Mouse (Mus musculus) embryonic facial prominence, embryonic 10.5 days (tissue): Measurements from ENCODE around the gene Inpp4b. TPM values are rescaled to one million over a fixed set of nuclear protein-coding genes. Genes with fewer than 3 reads are reported as not detected.

Experiments
- DNase-seq: peaks from one replicate; pipeline ENCODE4 v3.0.0-alpha.2; 2017; ENCODE audit warnings: low spot score
- H3K27ac ChIP-seq: fragments of 300-500 bp; sonication (generic); replicated peaks from 2 replicates; pipeline ENCODE4 v1.5.1; 2016; ENCODE audit warnings: mild to moderate bottlenecking
- H3K27me3 ChIP-seq: fragments of 300-500 bp; sonication (generic); replicated peaks from 2 replicates; pipeline ENCODE4 v1.6.1; 2016; ENCODE audit warnings: low read depth, mild to moderate bottlenecking; ENCODE audit not compliant: poor library complexity, severe bottlenecking
- H3K36me3 ChIP-seq: fragments of 300-500 bp; sonication (generic); replicated peaks from 2 replicates; pipeline ENCODE4 v1.6.1; 2016; ENCODE audit warnings: mild to moderate bottlenecking, moderate library complexity
- H3K4me1 ChIP-seq: fragments of 300-500 bp; sonication (generic); 2 replicates; pipeline ENCODE4 v1.6.1; 2016
- H3K4me3 ChIP-seq: fragments of 300-500 bp; sonication (generic); 2 replicates; pipeline ENCODE4 v1.5.1; 2016; ENCODE audit warnings: mild to moderate bottlenecking, moderate library complexity
- H3K9me3 ChIP-seq: fragments of 300-500 bp; sonication (generic); 2 replicates; pipeline ENCODE4 v1.6.1; 2016; ENCODE audit warnings: mild to moderate bottlenecking
- WGBS: fragments of 180-500 bp; shearing (Covaris S2); methylation state at CpG from one replicate; pipeline ENCODE4 v1.1.7; 2016; 5-methylcytosine and 5-hydroxymethylcytosine counted together
- polyA plus RNA-seq: library from polyadenylated mRNA; unstranded; fragments of >200 nt; fragmentation: Nextera tagmentation; extraction: Ambion mirVana; gene quantifications from 2 replicates; pipeline ENCODE4 v1.2.1, GENCODE M21; 2016

Inpp4b gene
- polyA plus RNA-seq, 1 experiment from 2014 or later: 12.4 TPM

DNA sequence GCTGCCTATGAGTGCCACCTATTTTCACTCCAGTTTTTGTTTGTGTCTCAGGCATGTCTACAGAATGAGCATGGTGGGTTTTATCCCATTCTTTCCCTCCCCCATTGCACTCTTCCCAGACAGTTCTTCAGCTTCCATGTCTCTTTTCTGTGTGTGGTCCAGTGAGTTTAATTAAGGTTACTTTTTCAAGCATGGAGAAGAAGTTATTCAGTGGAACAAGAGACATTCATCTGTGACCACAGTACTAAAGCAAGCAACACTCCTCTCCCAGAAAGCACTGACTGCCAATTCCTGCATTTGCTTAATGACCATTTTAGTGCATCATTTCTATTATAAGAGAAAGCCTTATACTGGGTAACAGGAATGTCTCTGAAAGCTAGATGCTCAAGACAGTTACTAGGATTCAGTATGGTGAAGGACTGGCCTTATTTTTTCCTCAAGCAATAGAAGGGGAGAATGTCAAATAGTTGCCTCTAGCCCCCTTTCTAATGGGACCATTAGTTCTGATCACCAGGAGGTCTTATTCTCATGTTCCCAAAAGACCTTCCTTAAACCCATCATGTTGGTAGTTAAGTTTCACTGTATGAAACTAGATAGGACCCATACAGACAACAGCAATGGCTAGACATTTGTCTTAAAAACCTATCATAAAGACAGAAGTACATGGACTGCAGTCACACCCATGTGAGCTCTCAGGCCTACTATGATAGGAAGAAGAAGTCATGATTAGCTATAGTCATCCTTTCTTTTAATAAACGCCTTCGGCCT is 147.7 kb downstream of the Inpp4b start:
- WGBS: 95% methylated on average over 2 of the region's 2 CpGs
- H3K9me3 ChIP-seq: no peaks in the 10 kb centered on the region
- DNase-seq: no peak

DNA sequence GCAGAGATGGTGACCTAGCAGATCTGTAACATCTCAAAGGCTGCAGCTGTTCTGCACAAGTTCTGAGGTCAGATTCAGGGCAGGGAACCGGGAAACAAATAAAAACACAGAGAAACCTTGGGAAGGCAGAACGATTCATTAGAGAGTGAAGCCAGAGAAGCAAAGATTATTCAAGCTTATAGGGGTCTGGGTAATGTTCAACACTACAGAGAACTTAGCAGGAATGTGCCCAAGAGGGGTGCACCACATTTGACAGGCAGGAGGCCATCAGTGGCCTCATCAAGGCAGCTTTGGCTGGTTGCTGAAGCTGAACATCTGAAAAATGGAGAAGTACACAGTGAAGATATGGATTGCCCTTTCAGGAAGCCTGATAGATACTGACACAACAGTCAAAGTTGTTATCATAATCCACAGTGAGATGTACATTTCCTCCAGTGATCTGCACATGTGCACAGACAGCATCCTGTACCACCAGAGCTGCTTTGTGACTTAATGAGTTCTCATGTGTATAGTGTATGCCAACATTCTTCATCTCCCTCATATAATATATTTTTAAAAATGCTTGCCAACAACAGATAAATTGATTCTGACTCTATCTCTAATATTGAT is 148.8 kb downstream of the Inpp4b start:
- Histone ChIP-seq H3K9me3 (no peaks in the 10 kb centered on the region), H3K27ac (no peak overlapping the region), H3K36me3 (no peaks in the 10 kb centered on the region), H3K4me1 (no peaks in the 10 kb centered on the region), H3K4me3 (no peak overlapping the region), H3K27me3 (no peaks in the 10 kb centered on the region)
- DNase-seq: peak; percentile 23
- 51% methylated on average over 2 of the region's 2 CpGs for WGBS

More for the DNA sequence above, 147.7 kb downstream of the Inpp4b start:
- H3K4me1 ChIP-seq: no peaks in the 10 kb centered on the region
- no peaks in the 10 kb centered on the region for H3K36me3 ChIP-seq
- H3K27me3 ChIP-seq: no peaks in the 10 kb centered on the region
- H3K4me3 ChIP-seq: no peak overlapping the region
- no peak overlapping the region for H3K27ac ChIP-seq

DNA sequence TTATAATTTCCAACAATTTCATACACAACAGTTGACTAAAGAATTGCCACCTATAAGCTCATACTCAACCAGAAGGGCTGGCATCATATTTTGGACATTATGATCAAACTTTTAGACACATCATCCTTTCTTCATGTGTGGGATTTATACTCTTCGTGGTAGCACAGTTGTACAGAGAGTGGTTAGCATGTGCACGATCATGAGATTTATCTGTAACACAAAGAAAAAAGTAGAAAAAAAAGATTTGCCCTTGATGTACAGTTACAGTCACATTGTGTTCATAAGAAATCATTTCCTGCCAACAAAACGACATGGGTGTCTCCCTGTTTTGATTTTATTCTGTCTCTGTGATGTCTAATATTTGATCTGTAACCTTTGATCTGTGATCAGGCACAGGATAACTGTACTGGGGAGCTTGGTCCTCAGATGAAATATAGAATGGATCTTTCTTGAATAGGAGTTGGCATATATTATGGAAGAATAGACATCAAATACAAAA is 149.4 kb downstream of the Inpp4b start:
- no peak for DNase-seq
- H3K36me3 ChIP-seq: no peaks in the 10 kb centered on the region
- H3K27me3 ChIP-seq: no peaks in the 10 kb centered on the region
- WGBS: 84% methylated on average over 3 of the region's 3 CpGs
- H3K4me1 ChIP-seq: no peaks in the 10 kb centered on the region
- H3K27ac ChIP-seq: no peak overlapping the region
- no peak overlapping the region for H3K4me3 ChIP-seq
- H3K9me3 ChIP-seq: no peaks in the 10 kb centered on the region

DNA sequence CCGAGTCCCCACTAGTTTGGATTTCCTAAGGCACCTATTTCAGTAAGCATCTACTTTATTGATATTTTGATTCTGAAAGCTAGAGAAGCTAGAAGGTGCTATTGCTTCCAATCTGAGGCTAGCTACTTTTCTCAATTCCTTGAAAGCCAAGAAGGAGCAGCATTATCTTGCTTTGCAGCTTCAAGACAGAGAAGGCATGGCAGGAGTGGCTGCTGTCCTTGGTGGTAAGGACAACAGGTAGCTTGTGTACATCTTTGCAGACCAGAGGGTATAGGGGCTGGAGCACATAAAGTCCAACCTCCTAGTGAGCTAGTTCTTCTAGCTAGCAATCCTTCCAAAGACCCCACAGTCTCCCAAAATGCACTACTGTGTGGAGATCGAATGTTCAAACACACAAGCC is 152.5 kb downstream of the Inpp4b start:
- no peaks in the 10 kb centered on the region for H3K36me3 ChIP-seq
- 85% methylated on average over 2 of the region's 2 CpGs for WGBS

DNA sequence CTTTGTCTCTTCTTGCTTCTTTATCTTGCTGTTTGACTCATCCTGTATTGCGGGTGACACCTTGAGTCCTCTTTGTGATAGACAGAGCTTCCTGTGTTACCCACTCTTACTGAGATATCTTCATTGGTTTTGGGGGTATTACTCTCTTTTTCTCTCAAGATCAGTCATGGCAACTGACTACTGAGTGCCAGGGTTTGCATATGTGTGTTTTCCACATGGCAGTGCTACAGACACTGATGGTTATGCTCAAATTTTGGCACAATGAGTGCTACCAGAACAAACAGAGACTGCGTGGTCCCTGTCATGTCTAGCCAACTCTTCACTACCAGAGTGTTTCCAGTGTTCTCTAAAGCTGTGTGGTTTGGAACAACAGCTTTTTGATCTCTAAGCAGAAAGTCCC is 155.3 kb downstream of the Inpp4b start:
- DNase-seq: no peak
- H3K4me3 ChIP-seq: no peak overlapping the region
- H3K4me1 ChIP-seq: no peaks in the 10 kb centered on the region
- no peaks in the 10 kb centered on the region for H3K36me3 ChIP-seq
- H3K9me3 ChIP-seq: no peaks in the 10 kb centered on the region
- 81% methylated on average over 2 of the region's 2 CpGs for WGBS
- H3K27ac ChIP-seq: no peak overlapping the region
- no peaks in the 10 kb centered on the region for H3K27me3 ChIP-seq

More for the DNA sequence above, 152.5 kb downstream of the Inpp4b start:
- Histone ChIP-seq H3K27ac (no peak overlapping the region), H3K9me3 (no peaks in the 10 kb centered on the region), H3K27me3 (no peaks in the 10 kb centered on the region), H3K4me3 (no peak overlapping the region), H3K4me1 (no peaks in the 10 kb centered on the region)
- DNase-seq: no peak

DNA sequence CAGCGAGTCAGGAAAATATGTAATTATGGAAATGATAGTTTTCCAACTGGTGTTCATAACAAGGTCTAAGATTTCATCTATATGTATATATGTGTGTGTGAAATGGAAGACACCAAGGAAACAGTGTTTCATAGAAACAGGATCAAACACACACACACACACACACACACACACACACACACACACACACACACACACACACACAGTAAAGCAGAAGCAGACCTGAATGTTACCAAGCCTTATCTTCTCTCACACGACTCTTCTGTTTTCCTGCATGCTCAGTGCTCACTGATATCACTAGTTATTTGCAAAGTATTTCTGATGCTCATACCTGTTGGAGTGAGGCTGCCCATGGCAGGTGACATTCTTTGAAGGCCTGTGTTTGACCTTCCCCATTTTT is 159.9 kb downstream of the Inpp4b start:
- Histone ChIP-seq H3K27me3 (no peaks in the 10 kb centered on the region), H3K4me1 (no peaks in the 10 kb centered on the region), H3K27ac (no peak overlapping the region), H3K9me3 (no peaks in the 10 kb centered on the region), H3K36me3 (no peaks in the 10 kb centered on the region), H3K4me3 (no peak overlapping the region)
- WGBS: 91% methylated on average over 2 of the region's 2 CpGs
- no peak for DNase-seq

DNA sequence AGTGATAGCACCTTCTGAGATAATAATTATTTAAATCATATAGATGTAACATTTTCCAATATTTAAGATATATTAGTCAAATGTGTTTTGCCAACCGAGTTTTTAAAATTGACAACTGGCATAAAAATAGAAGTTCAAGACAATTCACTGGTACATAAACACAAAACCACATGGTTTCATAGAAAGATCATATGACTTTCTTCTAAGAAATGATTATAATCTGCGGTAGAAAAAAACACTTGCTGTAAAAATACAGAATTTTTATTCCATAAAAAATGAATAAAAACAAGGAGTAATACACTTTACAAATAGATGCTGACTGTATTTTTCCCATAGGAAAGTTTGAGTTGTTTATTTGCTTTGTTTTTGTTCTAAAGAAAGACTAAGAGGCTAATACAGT is 160.6 kb downstream of the Inpp4b start:
- no peak overlapping the region for H3K27ac ChIP-seq
- WGBS: 85% methylated on average over 2 of the region's 2 CpGs
- no peak for DNase-seq
- no peaks in the 10 kb centered on the region for H3K36me3 ChIP-seq
- no peak overlapping the region for H3K4me3 ChIP-seq
- no peaks in the 10 kb centered on the region for H3K27me3 ChIP-seq
- no peaks in the 10 kb centered on the region for H3K9me3 ChIP-seq
- no peaks in the 10 kb centered on the region for H3K4me1 ChIP-seq

DNA sequence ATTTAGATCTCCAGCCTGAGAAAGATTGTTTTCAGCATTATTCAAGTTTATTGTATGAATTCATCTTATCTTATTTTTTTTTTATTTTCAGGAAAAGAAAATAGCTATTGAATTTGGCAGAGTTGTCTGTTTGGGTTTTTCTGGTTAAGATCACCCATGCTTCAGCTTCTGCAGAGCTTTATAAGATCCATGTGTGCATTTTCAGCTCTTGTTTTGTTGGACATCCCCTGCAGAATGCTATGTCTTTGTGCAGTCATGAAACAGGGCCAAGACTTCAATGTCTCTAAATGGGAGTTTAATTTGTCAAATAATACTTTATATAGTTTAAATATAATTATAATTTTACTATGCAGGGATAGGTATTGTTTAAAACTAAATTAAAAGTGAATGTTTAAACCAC is 170.5 kb downstream of the Inpp4b start:
- Histone ChIP-seq H3K4me1 (no peaks in the 10 kb centered on the region), H3K36me3 (no peaks in the 10 kb centered on the region), H3K27me3 (no peaks in the 10 kb centered on the region), H3K4me3 (no peak overlapping the region), H3K9me3 (no peaks in the 10 kb centered on the region), H3K27ac (no peak overlapping the region)
- DNase-seq: no peak

DNA sequence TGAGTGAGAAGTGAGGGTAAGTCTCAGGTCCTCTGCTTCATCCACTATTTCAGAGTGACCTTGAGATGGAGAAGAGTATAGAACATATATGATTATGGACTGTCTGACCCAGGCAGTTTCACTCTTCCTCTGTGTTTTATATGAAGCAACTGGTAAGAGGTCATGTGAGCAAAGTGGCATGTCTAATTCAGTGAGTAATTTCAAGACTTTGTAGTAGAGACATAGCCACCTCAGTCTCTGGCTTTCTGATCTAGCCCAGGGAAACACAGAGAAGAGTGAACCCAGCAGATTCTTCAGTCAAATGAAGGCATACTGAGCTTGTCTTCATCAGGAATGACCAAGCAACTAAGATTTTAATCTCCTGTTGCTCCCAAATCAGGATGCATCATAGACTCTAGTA is 172.1 kb downstream of the Inpp4b start:
- Histone ChIP-seq H3K9me3 (no peaks in the 10 kb centered on the region), H3K36me3 (no peaks in the 10 kb centered on the region), H3K4me3 (no peak overlapping the region), H3K4me1 (no peaks in the 10 kb centered on the region), H3K27me3 (no peaks in the 10 kb centered on the region), H3K27ac (no peak overlapping the region)
- no peak for DNase-seq

DNA sequence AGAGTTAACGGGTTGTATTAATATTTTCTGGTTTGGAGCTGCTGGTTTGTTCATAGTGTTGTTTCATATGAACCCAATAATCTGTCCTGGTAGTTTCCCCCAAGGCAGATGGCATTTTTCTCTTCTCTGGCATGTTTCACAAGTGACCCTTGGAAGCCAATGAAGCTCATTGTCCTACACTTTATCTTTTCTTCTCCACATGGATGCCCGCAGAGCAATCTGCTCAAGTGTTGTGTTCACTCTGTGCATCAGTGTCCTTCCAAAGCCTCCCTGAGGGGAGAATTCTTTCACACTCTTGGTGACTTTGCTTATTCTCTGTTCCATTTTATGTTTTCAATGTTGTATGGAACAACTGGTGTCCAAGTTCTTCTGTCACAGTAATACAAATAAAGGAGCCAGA is 179.7 kb downstream of the Inpp4b start:
- H3K9me3 ChIP-seq: no peaks in the 10 kb centered on the region
- H3K27me3 ChIP-seq: no peaks in the 10 kb centered on the region
- H3K36me3 ChIP-seq: no peaks in the 10 kb centered on the region
- no peak overlapping the region for H3K4me3 ChIP-seq
- H3K27ac ChIP-seq: no peak overlapping the region
- no peak for DNase-seq
- 91% methylated on average over 2 of the region's 2 CpGs for WGBS
- no peaks in the 10 kb centered on the region for H3K4me1 ChIP-seq

DNA sequence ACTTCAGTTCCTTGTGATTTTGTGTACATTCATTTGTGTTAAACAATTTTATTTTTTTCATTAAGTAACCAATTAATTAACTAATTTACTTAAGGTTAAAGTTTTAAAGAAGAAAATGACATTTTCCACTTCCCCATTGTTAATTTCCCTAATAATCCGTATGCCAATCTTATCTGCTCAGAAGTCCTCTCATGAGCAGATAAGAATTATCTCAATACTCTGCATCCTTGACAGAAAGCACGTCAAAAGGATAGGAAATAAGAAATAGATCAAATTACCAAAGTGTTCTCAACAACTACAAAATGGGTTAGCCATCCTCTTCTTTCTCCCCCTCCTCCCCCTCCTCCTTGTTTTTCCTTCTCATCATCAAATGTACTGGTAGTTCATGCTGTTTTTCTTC is 182.2 kb downstream of the Inpp4b start:
- 49% methylated on average over 2 of the region's 2 CpGs for WGBS
- no peaks in the 10 kb centered on the region for H3K27me3 ChIP-seq
- H3K36me3 ChIP-seq: no peaks in the 10 kb centered on the region
- H3K27ac ChIP-seq: no peak overlapping the region
- H3K4me1 ChIP-seq: no peaks in the 10 kb centered on the region
- no peak overlapping the region for H3K4me3 ChIP-seq
- H3K9me3 ChIP-seq: no peaks in the 10 kb centered on the region
- no peak for DNase-seq

DNA sequence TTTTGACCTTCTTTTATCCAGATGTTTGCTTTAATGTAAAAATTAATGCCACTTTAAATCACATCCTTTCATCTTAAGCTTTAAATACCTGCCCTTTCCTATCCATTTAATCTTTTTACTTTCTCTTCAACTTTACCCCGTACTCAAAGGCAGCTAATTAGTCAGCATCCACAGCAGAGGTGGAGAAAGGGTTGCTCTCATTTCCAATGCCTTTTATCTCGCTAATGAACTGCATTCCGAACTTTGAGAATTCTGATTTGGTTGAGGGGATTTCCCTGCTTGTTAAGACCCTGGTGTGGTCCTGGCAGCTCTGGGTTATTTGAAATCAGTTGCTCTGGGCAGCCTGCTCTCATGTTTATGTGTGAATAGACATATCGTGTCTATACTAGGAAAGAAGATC is 185.3 kb downstream of the Inpp4b start:
- Histone ChIP-seq H3K4me1 (no peaks in the 10 kb centered on the region), H3K36me3 (no peaks in the 10 kb centered on the region), H3K27ac (no peak overlapping the region), H3K9me3 (no peaks in the 10 kb centered on the region), H3K27me3 (no peaks in the 10 kb centered on the region), H3K4me3 (no peak overlapping the region)
- WGBS: 21% methylated on average over 4 of the region's 4 CpGs
- DNase-seq: no peak

DNA sequence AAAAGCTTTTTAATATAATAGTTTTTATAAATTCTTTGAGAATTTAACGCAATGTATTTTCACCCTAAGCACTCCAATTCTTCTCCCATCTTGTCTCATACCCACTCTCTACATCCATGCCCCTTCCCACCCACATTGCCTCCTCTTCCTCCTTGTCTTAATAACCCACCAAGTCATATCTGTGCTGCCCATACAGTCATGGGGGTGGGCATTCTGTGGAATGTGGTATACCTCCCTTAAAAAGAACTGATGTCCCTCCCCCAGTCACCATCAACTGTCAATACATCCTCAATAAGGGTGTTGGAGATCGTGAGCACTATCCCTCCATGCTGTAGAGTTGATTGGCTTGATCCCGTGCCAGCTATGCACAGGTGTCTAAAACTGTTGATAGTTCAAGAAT is 196.0 kb downstream of the Inpp4b start:
- Histone ChIP-seq H3K4me1 (no peaks in the 10 kb centered on the region), H3K36me3 (no peaks in the 10 kb centered on the region), H3K27me3 (no peaks in the 10 kb centered on the region), H3K27ac (no peak overlapping the region), H3K4me3 (no peak overlapping the region), H3K9me3 (no peaks in the 10 kb centered on the region)
- 86% methylated on average over 3 of the region's 3 CpGs for WGBS
- DNase-seq: no peak
